Comparison of ENCODE assay signal across 10 mouse cellular contexts in the genomic region with DNA sequence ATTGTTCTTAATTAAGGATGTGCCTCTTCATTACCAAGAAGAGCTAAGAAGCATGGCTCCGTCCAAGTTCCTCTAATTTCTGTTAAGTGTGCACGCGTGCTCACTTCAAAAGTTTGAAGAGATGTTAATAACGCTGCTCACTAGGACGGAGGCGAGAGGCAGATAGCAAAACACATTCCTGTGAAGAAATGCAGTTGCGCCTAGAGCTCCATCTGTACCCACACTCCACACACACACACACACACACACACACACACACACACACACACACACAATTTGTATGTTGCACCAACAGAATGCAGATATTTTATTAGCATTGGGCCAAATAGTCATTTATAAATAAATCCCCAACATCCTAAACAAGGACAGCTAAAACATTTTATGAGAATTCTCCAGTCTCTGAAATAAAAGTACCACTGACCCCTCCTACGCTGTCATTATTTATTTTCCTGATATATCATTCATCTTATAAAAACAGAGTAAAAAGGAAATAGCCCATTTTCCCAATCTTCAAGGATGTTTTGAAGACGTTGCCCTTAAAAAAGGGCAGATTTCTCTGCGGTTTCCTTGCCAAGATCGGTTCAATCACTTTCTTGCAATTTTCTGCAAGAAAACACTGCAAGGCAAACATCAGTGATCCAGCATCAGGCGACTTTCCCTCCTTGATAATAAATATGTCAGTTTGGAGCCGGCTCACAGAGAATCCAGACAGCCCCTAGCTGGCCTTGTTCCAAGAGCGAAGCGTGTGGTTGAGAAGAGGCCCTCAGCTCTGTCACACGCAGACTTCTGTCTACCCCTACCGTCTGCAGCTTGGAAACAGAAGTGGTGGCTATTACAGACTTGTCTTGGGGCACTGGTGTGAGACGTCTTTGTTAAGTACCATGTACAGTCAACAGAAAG.
DNase-seq lines count a peak whose midpoint lies in the region.
"Had no signal": no experiment of that assay in that cellular context is flagged by ENCODE, and none has a peak within 500 bp of the region (broad histone marks: within the 10 kb centered on the region; RNA-seq: fewer than 3 reads in every experiment).

No protein-coding gene starts in this region.

- WGBS in heart, embryonic 10.5 days, result 57% methylated on average over 18 of the region's 18 CpGs

- no peaks in the 10 kb centered on the region for H3K9me3 ChIP-seq in heart, embryonic 10.5 days

- H3K4me3 ChIP-seq in heart, embryonic 10.5 days, result no peak overlapping the region
- H3K4me3 ChIP-seq: erythroblast, embryonic 14.5 days had no signal

- H3K36me3 ChIP-seq in heart, embryonic 10.5 days, result no peaks in the 10 kb centered on the region
- H3K36me3 ChIP-seq: G1E had no signal

- no peaks in the 10 kb centered on the region for H3K27me3 ChIP-seq in heart, embryonic 10.5 days (ENCODE audit: insufficient read depth, poor library complexity, severe bottlenecking)

- H3K27ac ChIP-seq in heart, embryonic 10.5 days, result peak overlapping the region; percentile 6; the same call in 1 of the 2 replicates

- intact Hi-C loops in heart, postnatal 25 days (cut with DNase I), result no loop called here

- H3K4me1 ChIP-seq in heart, embryonic 10.5 days, result peaks cover 5% of the 10 kb centered on the region; the same call in 1 of the 2 replicates

- peak; percentile 13 to 23 for DNase-seq in heart, adult 18-20 months
- DNase-seq in heart, postnatal 25 days (ENCODE audit: low spot score), result no peak
- peak; percentile 54 for DNase-seq in adrenal gland, postnatal 10 days
- DNase-seq in heart, embryonic 10.5 days (ENCODE audit: low spot score), result peak; percentile 78
- DNase-seq in kidney, postnatal 10 days, result peak; percentile 91
- DNase-seq in ovary, postnatal 14 days (ENCODE audit: low spot score), result peak; percentile 33
- DNase-seq in spleen, adult 12 weeks (ENCODE audit: low spot score), result no peak
- no peak for DNase-seq in c-Kit-positive CD71-positive TER-119-positive erythroid progenitor cells, embryonic 14.5 days (ENCODE audit: low spot score)

Comparison
In these comparisons a context has a peak if more than half of its experiments do, and no peak if none do; other contexts are left out.
1. DNase-seq: peak in heart, adult 18-20 months (2 of 2), adrenal gland, postnatal 10 days (single experiment), heart, embryonic 10.5 days (single experiment), kidney, postnatal 10 days (single experiment) and ovary, postnatal 14 days (single experiment); none in heart, postnatal 25 days (single experiment), spleen, adult 12 weeks (single experiment) and c-Kit-positive CD71-positive TER-119-positive erythroid progenitor cells, embryonic 14.5 days (single experiment).